Mouse (Mus musculus) intestine, postnatal 0 days (tissue): ENCODE results near the gene Ms4a8a. TPM values are rescaled to one million over a fixed set of nuclear protein-coding genes. Genes with fewer than 3 reads are reported as not detected.

ENCODE experiments used
- ATAC-seq: fragments of 200-750 bp; cut with Nextera tagmentation; 2 replicates; pipeline ENCODE4 v1.8.0; 2017; ENCODE audit warnings: mild to moderate bottlenecking, moderate TSS enrichment, moderate library complexity
- H3K27ac ChIP-seq: fragments of 300-500 bp; sonication (generic); 2 replicates; pipeline ENCODE4 v1.5.1; 2014; ENCODE audit warnings: mild to moderate bottlenecking, low read depth, low read length, moderate library complexity
- H3K27me3 ChIP-seq: fragments of 300-500 bp; sonication (generic); replicated peaks from 2 replicates; pipeline ENCODE4 v1.6.1; 2014; ENCODE audit warnings: low read length, mixed read lengths; ENCODE audit not compliant: control insufficient read depth, insufficient read depth
- H3K36me3 ChIP-seq: fragments of 300-500 bp; sonication (generic); 2 replicates; pipeline ENCODE4 v1.6.1; 2014; ENCODE audit warnings: mild to moderate bottlenecking, moderate library complexity; ENCODE audit not compliant: control insufficient read depth, insufficient read depth
- H3K4me1 ChIP-seq: fragments of 300-500 bp; sonication (generic); replicated peaks from 2 replicates; pipeline ENCODE4 v1.6.1; 2014; ENCODE audit warnings: antibody characterized with exemption, low read length, mixed read lengths; ENCODE audit not compliant: control insufficient read depth, insufficient read depth
- H3K4me2 ChIP-seq: fragments of 300-500 bp; sonication (generic); replicated peaks from 2 replicates; pipeline ENCODE4 v1.6.1; 2014; ENCODE audit warnings: low read depth, mild to moderate bottlenecking, moderate library complexity
- H3K4me3 ChIP-seq: fragments of 300-500 bp; sonication (generic); 2 replicates; pipeline ENCODE4 v1.5.1; 2014; ENCODE audit warnings: low read depth, low read length
- H3K9ac ChIP-seq: fragments of 300-500 bp; sonication (generic); 2 replicates; pipeline ENCODE4 v1.6.1; 2014; ENCODE audit warnings: mild to moderate bottlenecking, low read depth, low read length
- H3K9me3 ChIP-seq: fragments of 300-500 bp; sonication (generic); 2 replicates; pipeline ENCODE4 v1.6.1; 2016; ENCODE audit warnings: mixed run types; ENCODE audit not compliant: control insufficient read depth
- CTCF ChIP-seq: sonication (generic); IDR thresholded peaks from 2 replicates; pipeline ENCODE4 v1.5.1; 2016; ENCODE audit warnings: low read depth, mild to moderate bottlenecking, control low read depth, antibody characterized with exemption, moderate library complexity
- WGBS: fragments of 180-500 bp; shearing (Covaris S2); extraction: QIAGEN DNeasy Blood & Tissue Kit; methylation state at CpG from one replicate; pipeline ENCODE4 v1.1.7; 2014; 5-methylcytosine and 5-hydroxymethylcytosine counted together
- polyA plus RNA-seq: library from polyadenylated mRNA; unstranded; fragments of >200 nt; fragmentation: Nextera tagmentation; extraction: Ambion mirVana; gene quantifications from 2 replicates; pipeline ENCODE4 v1.2.1, GENCODE M21; 2015

Ms4a8a gene
- polyA plus RNA-seq, 1 experiment from 2014 or later, result 75.7 TPM

DNA sequence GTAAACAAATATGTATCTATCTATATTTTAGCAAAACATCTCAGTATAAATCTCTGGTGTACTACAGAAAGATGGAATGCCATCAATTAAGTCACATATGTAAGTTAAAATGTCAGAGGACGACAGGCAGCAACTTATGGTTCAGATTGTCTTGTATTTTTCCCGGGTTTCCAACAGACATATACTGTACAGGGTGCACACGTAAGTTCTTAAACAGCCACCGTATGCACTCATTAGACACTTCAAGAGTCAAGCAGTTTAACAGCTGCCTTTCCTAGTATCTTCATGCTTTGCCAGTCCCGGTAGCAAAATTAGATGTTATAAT, 36.3 kb downstream of the Ms4a8a start:
- ATAC-seq, result peak; percentile 50
- Histone ChIP-seq H3K27ac (no peak overlapping the region), H3K9ac (no peak overlapping the region), H3K27me3 (no peaks in the 10 kb centered on the region), H3K4me1 (peaks cover 4% of the 10 kb centered on the region), H3K9me3 (no peaks in the 10 kb centered on the region), H3K4me3 (peak overlapping the region; percentile 25), H3K36me3 (no peaks in the 10 kb centered on the region), H3K4me2 (peak overlapping the region; percentile 67)
- WGBS, result 18% methylated on average over 5 of the region's 5 CpGs
- no peak for TF ChIP-seq CTCF

DNA sequence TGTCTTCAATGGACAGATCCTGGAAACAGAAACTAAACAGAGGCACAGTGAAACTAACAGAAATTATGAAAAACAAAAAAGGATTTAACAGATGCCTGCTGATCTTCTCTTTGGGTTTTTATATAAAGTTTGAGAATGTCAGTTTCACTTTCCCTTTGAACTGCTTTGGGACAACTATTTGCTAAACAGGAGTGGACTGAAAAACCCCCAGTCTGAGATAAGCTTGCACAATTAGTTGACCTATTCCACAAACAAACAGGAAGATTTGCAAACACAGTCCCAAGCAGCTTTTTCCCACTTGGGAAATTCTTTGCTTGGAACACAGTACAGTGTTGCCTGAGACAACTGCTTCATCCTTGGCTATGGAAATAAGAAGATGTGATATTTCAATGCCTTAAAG, 43.3 kb downstream of the Ms4a8a start:
- TF ChIP-seq CTCF, result no peak
- no peak overlapping the region for H3K9ac ChIP-seq
- ATAC-seq, result no peak

DNA sequence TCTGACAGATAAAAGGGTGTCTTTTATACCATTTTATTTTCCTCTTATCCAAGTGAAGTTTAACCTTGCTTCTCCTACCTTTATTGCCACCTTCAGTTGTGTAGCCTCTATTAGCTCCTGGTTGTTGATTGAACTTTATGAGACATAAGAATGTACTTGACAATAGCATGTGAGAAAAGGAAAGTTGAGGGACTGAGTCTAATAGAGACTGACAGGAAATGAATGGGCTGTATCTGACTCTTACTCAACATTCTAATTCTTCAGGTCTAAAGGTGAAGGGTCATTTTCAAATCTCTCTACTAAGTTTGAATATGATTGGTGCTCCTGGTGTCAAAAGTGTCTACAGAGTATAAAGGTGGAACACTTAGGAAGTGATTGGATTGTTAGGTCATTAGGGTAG, 58.5 kb downstream of the Ms4a8a start:
- Histone ChIP-seq H3K27me3 (no peaks in the 10 kb centered on the region), H3K4me3 (no peak overlapping the region), H3K9me3 (no peaks in the 10 kb centered on the region), H3K9ac (no peak overlapping the region), H3K36me3 (no peaks in the 10 kb centered on the region), H3K4me2 (no peak overlapping the region), H3K4me1 (no peaks in the 10 kb centered on the region), H3K27ac (no peak overlapping the region)
- ATAC-seq, result peak; percentile 84
- TF ChIP-seq CTCF, result no peak

More for the DNA sequence above, 43.3 kb downstream of the Ms4a8a start:
- no peaks in the 10 kb centered on the region for H3K27me3 ChIP-seq
- H3K4me2 ChIP-seq, result no peak overlapping the region
- no peak overlapping the region for H3K4me3 ChIP-seq
- H3K9me3 ChIP-seq, result no peaks in the 10 kb centered on the region
- H3K27ac ChIP-seq, result no peak overlapping the region
- no peaks in the 10 kb centered on the region for H3K36me3 ChIP-seq
- H3K4me1 ChIP-seq, result no peaks in the 10 kb centered on the region

DNA sequence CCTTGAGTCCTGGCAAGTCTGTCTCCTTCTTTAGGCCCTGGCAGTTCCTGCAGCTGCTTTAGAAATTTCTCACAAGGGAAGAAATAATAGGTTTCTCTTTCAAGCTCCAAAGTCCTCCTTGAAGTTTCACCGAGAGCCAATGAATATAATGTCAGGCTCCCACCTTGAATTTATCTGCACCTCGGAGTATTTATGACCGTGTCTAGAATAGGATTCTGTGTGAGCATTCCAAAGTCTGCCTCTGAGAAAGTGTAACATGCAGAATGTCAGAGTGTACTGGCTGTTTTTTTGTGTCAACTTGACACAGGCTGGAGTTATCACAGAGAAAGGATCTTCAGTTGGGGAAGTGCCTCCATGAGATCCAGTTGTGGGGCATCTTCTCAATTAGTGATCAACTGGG, 63.0 kb downstream of the Ms4a8a start, which contains the start of gene Ms4a18:
Gene Ms4a18 (minus strand): TSS at position 141 of the 400 bp plus-strand sequence.
- Histone ChIP-seq H3K9me3 (no peaks in the 10 kb centered on the region), H3K36me3 (no peaks in the 10 kb centered on the region), H3K27me3 (no peaks in the 10 kb centered on the region), H3K27ac (peak within 1 kb of the TSS; percentile 83), H3K4me1 (no peaks in the 10 kb centered on the region), H3K9ac (peak within 1 kb of the TSS; percentile 31; the same call in 1 of the 2 replicates), H3K4me2 (peak within 1 kb of the TSS; percentile 52), H3K4me3 (peak within 1 kb of the TSS; percentile 26)
- 34% methylated on average over 3 of the region's 3 CpGs for WGBS
- no peak for TF ChIP-seq CTCF
- peak; percentile 54 for ATAC-seq

Other genes with a start within 250 kb of the Ms4a8a start
- gene Slc15a3, start 241.4 kb downstream of the Ms4a8a start, polyA plus RNA-seq, result 0.93 and 0.94 TPM in 2 replicates
- gene Tmem132a, start 211.2 kb downstream of the Ms4a8a start, polyA plus RNA-seq, result 7.1 and 7.5 TPM in 2 replicates
- 35.8 and 36.2 TPM in 2 replicates for gene Tmem109, start 199.1 kb downstream of the Ms4a8a start, polyA plus RNA-seq
- gene Prpf19, start 185.9 kb downstream of the Ms4a8a start, polyA plus RNA-seq, result 20.3 and 24.6 TPM in 2 replicates
- gene Zp1, start 160.5 kb downstream of the Ms4a8a start, polyA plus RNA-seq, result not detected in 2 replicates
- not detected in 2 replicates for gene Ptgdr2, start 143.9 kb downstream of the Ms4a8a start, polyA plus RNA-seq
- 11.0 and 12.4 TPM in 2 replicates for gene Ccdc86, start 131.8 kb downstream of the Ms4a8a start, polyA plus RNA-seq
- gene Ms4a10, start 106.4 kb downstream of the Ms4a8a start, polyA plus RNA-seq, result 854 and 883 TPM in 2 replicates
- gene Ms4a15, start 87.9 kb downstream of the Ms4a8a start, polyA plus RNA-seq, result 0.34 and 0.44 TPM in 2 replicates
- gene Ms4a18, start 63.1 kb downstream of the Ms4a8a start, polyA plus RNA-seq, result 30.9 and 31.8 TPM in 2 replicates
- gene 1700017D01Rik, start 49.8 kb upstream of the Ms4a8a start, polyA plus RNA-seq, result not detected in 2 replicates
- gene 1700025F22Rik, start 84.2 kb upstream of the Ms4a8a start, polyA plus RNA-seq, result not detected in 2 replicates
- gene Ms4a13, start 115.6 kb upstream of the Ms4a8a start, polyA plus RNA-seq, result not detected in 2 replicates
- gene Ms4a12, start 151.3 kb upstream of the Ms4a8a start, polyA plus RNA-seq, result 0.98 and 1.0 TPM in 2 replicates
- gene Ms4a1, start 185.1 kb upstream of the Ms4a8a start, polyA plus RNA-seq, result 0.12 and 0.16 TPM in 2 replicates
- 0.23 TPM in 1 of 2 replicates, not detected in the other for gene Ms4a5, start 202.8 kb upstream of the Ms4a8a start, polyA plus RNA-seq
- 0.08 and 0.09 TPM in 2 replicates for gene Ms4a14, start 233.4 kb upstream of the Ms4a8a start, polyA plus RNA-seq